Mouse (Mus musculus): ENCODE results near the gene Faf1.
"Not testable (repeated sequence)": the region's sequence is repeated elsewhere in the genome, so short reads cannot be mapped to it uniquely, and the experiment has no call there.

The Faf1 gene

GRCm38 (mm10) chr4:109665101-109665981 is 11.0 kb upstream of the Faf1 start:
- DNase-seq (ENCODE audit: low spot score in 2 of 2), result peak; percentile 42 to 50

DNA sequence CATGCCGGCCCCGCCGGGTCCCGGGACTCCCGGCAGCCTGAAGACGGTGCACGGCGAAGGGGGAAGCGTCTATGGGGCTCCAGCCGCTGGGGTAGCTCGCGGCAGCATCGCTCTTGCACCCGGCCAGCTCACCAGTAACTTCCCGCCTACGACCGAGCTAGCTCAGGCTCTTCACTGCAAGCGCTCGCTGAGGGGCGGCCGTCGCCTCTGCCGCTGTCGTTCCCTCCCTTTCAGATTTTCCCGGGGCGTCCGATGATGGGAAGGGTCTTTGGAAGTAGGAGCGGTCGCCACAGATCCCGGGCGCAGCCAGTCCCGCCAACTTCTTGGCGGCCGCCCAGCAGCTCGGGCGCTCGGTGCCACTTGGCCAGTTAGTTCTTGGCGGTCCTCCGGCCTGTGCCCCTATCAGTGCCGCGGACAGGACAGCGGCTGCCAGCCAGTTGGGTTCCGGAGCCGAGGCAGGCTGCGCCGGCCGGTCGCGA is 10.4 kb upstream of the Faf1 start:
- peak; percentile 34 to 53 for DNase-seq (ENCODE audit: low spot score in 2 of 2)

DNA sequence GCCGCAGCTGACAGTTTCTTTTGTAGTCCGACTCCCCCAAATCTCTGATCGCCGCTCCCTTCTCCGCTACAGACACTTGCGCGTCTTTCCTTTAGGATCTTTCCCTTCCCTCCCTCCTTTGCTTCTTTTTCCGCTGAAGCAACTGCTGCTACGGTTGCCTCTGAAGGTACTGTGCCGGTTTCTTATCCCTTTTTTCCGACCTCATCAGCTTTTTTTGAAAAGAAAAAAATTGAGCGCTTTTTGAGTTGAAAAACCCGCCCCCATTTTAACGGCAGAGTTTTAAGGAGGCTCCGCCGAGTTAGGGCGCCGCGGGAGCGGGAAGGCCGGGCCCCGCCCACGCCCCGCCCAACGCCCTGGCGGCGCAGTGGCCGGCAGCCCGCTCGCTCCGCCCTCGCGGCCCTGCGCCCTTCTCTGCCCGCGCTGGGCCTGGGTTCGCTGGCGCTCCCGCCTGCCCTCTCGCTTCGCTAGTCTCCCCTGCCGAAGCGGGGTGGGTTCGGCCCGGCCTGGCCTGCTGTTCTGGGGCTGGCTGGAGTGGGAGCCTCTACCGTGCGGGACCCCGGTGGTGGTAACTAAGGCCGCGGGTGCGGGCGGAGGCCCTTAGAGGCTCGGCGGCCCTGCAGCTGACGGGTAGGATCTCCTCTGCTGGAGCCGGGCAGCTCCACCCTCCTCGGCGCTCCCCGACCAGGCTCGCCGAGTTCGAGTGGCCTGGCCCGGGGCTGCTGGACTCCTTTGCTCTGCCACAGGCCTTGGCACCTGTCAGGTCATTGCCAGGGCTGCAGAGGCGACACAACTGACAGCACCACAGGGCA is 9.7 kb upstream of the Faf1 start, which contains the start of gene Cdkn2c:
Gene Cdkn2c (minus strand): TSS at position 729 of the 809 bp plus-strand sequence.
- DNase-seq (ENCODE audit: low spot score in 2 of 2), result peak; percentile 70 to 78

DNA sequence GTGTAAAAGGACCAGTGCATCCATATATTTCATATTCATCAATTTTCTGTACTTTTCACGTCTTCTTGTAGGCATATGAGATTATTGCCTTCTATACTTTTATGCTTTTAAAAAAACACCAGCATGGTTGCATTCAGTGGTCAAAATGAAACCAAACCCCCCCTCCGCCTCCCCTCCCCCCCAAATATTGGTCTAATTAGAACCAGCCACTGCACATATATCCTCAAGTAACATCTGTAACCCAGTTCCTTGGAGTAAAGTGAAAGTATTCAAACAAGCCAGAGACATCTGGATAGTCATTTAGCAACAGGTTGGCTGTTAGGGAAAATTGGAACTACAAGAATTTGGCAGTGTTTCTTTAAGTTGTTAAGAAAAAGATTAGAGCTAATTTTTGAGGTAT is 8.9 kb upstream of the Faf1 start:
- no peak for DNase-seq (ENCODE audit: low spot score in 2 of 2)

GRCm38 (mm10) chr4:109670213-109670612 is 6.2 kb upstream of the Faf1 start:
- DNase-seq (ENCODE audit: low spot score in 2 of 2), result peak in 1 of 2 experiments; percentile 19

DNA sequence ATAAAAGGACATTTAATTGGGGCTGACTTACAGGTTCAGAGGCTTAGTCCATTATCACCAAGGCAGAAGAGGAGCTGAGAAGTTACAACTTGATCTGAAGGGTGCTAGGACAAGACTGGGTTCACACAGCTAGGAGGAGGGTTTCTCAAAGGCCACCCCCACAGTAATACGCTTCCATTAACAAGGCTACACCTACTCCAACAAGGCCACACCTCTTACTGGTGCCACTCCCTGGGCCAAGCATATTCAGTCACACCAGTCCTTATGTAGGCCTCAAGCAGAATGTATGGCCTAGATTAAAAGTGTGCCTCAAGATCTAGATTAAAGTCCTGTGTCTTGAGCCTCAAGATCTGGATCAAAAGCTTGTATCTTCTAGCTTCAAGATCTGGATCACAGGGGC is 4.4 kb upstream of the Faf1 start:
- DNase-seq (ENCODE audit: low spot score in 2 of 2), result no peak

DNA sequence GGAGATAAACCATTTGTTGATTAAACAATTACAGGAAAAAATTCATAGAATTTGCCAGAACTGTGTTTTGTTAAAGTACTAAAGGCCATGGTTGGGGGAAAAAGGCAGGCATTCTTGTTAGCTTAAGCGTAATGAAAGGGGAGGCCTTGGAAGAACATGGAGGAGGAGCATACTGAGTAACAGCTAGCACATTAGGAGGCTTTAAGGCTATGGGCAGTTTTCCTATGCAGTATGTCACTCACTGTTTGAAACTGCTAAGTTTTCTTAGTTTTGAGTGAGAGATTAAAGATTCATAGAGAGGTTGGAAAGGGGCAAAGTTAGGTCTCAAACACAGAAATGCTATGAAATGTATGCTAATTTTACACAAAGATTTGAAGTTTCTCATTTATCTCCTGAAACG is 2.3 kb upstream of the Faf1 start:
- no peak for DNase-seq (ENCODE audit: low spot score in 2 of 2)

DNA sequence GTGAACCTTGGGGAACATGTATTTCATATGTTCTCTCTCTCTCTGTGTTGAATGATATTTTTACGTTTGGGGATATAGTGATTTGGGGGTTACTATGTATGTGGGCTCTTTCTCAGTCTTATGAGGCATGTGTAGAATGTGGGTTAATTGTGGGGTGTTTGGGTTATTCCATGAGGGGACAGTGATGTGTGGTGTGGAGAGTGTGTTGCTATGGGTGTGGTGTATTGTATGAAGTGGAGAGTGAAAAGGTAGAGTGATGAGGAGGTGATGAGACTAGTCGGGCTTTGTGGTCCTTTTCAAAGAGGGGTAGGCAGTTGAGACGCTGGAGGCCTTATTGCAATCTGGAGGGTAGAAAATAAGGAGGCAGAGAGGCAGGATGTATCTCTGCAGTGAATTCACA is 833 bp downstream of the Faf1 start:
- DNase-seq (ENCODE audit: low spot score in 2 of 2), result no peak

- no peak for DNase-seq (ENCODE audit: low spot score in 2 of 2)
Measured at GRCm38 (mm10) chr4:109683561-109683960, 7.2 kb downstream of the Faf1 start.

- no peak for DNase-seq (ENCODE audit: low spot score in 2 of 2)
Measured at GRCm38 (mm10) chr4:109692674-109693073, 16.3 kb downstream of the Faf1 start.

DNA sequence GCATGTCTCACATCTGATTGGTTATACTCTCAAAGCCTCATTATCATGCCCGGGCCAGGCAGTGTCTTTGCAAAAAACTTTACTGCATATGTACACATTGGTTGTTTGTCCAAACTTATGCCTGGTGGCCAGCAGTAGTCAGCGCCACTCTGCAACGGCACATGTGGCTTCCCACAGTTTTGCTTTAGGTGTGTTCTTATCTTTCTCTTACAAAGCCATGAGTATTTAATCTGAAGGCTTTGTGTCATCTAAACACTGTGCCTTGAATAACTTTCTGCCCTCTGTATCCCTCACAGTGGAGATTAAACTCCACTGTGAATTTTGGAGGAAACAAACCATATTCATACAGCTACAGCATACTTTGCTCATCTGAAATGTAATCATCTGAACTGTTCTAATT is 24.3 kb downstream of the Faf1 start:
- not testable (repeated sequence) for DNase-seq (ENCODE audit: low spot score in 2 of 2)

DNA sequence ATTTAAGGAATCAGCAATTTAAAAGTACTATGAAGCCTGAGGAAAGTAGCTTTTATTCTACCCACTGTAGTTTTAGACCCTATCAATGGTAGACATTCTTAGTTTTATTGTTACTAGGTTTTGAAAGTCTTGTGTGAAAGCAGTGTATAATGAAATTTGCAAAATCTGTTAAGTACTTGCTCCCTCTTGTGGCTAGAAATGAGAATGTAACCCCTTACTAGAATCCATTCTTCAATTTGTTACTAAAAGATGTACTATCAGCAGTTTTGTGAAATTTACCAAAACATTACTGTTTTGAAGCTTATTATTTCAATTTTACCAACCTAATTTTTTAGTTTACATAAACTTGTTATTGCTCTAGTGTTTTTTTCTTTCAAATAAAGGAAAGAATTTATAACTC is 27.2 kb downstream of the Faf1 start:
- DNase-seq (ENCODE audit: low spot score in 2 of 2), result peak in 1 of 2 experiments; percentile 29

DNA sequence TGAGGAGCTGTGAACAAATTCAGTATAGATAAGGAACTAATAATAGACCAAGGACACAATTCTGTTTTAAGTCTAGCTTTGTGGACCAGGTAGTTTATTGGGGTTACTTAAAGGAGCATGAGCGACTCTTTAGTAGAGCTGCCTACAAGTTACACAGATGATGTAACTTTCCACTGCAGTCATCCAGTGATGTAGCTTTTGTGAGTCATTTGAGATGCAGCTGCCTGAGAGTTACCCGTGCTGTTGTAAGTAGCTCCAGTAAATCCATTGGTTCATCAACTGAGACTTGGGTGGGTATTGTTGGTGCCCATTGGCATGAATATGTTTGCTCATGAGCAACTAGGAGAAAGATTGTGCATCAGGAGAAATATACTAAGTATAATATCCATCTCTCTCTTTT is 29.0 kb downstream of the Faf1 start:
- no peak for DNase-seq (ENCODE audit: low spot score in 2 of 2)

DNA sequence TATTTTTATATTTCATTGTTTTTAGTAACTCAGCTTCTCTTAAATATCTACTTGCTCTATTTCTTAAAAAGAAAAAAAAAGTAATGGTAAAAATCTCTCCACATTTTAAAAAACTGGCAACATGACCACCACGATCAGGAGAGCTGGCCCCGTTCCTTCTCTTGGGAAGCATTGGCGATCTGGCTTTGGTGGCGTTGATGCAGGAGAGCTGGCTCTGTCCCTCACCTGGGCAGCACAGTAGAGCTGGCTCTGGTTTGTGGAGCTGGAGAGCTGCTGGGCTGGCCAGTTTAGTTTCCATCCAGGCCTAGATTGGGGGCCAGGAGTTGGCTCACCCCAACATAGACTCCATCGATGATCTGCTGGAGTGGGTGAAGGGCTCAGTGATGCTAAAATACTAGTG is 42.9 kb downstream of the Faf1 start:
- DNase-seq (ENCODE audit: low spot score in 2 of 2), result no peak

DNA sequence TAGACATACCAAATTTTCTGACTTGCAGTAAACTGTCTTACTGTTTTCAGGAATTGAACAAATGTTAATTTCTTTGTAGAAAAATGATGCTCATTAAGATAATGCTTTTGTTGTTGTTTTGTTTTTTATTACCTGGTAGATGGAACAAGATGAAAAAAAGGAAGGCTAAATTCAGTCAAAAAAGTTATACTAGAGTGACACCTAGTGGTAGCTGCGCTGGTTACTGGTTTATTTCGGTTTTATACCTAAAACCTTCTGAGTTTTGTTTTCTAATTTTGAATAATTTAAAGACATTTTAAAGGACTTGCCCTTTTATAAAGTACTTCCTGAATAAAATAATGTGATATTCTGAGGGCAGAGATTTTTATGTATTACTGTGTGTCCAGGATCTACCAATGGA is 52.9 kb downstream of the Faf1 start:
- DNase-seq (ENCODE audit: low spot score in 2 of 2), result peak in 1 of 2 experiments; percentile 53

DNA sequence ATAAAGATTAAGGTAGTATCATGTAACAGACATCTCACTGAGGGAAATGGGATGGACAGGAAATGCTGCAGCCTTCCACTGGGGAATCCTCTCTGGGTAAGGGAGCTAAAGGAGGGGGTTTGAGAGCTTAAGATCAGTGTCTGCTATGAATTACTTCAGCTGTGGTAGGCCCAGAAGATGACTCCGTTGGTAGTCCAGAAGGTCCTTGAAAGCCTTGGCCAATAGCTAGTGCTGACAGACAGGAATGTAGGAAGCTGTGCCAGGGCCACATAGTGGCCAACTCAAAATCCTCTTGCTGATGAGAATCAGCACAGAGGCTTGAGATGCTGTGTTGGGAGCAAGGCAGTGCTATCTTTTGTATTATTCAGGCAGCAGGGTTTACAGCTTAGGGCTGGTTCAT is 59.4 kb downstream of the Faf1 start:
- no peak for DNase-seq (ENCODE audit: low spot score in 2 of 2)

- no peak for DNase-seq (ENCODE audit: low spot score in 2 of 2)
Measured at GRCm38 (mm10) chr4:109743984-109744383, 67.6 kb downstream of the Faf1 start.

DNA sequence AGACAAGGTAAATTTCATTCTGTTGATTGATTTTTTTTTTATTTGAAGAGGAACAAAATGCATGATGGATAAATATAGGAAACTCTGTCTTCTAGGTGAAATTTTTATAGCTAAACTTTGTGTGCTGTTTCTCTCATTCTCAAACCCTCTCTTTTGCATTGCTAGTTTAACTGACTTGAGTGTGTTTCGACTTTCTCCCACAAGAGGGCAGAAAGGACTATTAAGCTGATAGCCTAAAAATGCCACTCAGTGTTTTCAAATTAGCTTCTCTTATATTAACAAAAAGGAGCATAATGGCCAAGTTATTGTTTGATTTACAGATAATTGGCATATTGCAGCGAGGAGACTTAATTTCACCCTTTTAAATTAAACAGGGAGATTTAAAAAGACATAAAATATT is 82.6 kb downstream of the Faf1 start:
- peak in 1 of 2 experiments; percentile 19 for DNase-seq (ENCODE audit: low spot score in 2 of 2)

DNA sequence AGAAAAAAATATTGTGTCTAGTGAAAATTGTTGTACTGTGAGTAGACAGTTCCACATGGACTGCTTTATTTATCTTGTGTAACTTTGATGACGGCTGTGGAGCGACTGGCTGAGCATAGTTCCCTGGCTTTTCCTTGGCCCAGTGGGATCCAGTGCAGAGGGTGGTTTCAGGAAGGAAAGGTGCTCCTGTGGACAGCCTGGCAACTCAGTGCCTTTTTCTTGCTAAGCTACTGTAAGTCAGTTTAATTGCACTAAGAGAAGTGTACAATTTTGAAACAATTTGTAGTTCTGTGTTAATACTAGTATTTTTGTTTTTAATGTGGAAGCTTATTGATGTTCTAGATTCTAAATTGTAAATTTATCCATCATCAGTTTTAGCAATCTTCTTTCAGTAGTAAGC is 83.5 kb downstream of the Faf1 start:
- DNase-seq (ENCODE audit: low spot score in 2 of 2), result no peak

- no peak for DNase-seq (ENCODE audit: low spot score in 2 of 2)
Measured at GRCm38 (mm10) chr4:109760501-109760900, 84.1 kb downstream of the Faf1 start.

DNA sequence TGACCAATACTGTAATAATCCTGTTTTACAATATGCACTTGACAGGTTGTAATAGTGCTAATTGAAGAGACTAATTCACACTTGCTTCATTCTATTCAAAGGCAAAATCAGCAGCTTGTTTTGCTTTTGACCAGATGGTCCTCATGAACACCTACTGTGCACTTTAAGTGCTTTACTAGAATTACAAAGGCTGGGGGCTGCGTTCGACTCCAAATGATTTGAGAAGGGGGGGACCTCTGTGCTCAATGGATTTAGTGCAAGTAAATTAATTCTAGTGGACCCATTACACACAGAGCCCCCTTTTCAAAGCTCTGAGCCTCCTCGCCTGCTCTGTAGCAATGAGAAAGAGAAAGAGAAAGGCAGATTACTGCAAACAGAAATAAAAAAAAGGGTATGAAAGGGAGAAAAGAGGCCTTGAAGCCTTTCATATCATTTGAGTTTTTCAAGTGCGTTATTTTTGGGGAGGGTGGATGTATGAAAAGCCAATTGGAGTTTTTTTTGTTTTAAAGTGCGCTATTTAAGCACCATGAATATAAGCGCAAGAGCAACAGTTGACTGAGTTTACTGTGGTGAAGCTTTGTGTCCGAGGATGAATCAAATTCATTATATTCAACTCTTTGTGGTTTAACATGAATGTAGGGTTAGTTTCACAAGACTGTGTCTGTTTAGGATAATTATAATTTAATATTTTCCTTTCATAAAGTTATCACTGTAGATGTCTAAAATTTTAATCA is 86.5 kb downstream of the Faf1 start:
- DNase-seq (ENCODE audit: low spot score in 2 of 2), result no peak

- no peak for DNase-seq (ENCODE audit: low spot score in 2 of 2)
Measured at GRCm38 (mm10) chr4:109769071-109769470, 92.7 kb downstream of the Faf1 start.

All from thymus, postnatal 10 days (tissue).